Mouse (Mus musculus) midbrain, embryonic 16.5 days (tissue): ENCODE results near the gene Tomm22. TPM values are rescaled to one million over a fixed set of nuclear protein-coding genes. Genes with fewer than 3 reads are reported as not detected.
"Not testable (repeated sequence)": the region's sequence is repeated elsewhere in the genome, so short reads cannot be mapped to it uniquely, and the experiment has no call there.

Experiments used
- ATAC-seq: fragments of 200-750 bp; cut with Nextera tagmentation; 2 replicates; pipeline ENCODE4 v1.8.0; 2017; ENCODE audit warnings: moderate TSS enrichment
- H3K27ac ChIP-seq: fragments of 300-500 bp; sonication (generic); 2 replicates; pipeline ENCODE4 v1.5.1; 2014; ENCODE audit warnings: mild to moderate bottlenecking, low read length, mixed read lengths
- H3K27me3 ChIP-seq: fragments of 300-500 bp; sonication (generic); 2 replicates; pipeline ENCODE4 v1.6.1; 2014; ENCODE audit warnings: low read depth, low read length, mixed read lengths; ENCODE audit not compliant: control insufficient read depth, insufficient read depth
- H3K36me3 ChIP-seq: fragments of 300-500 bp; sonication (generic); 2 replicates; pipeline ENCODE4 v1.6.1; 2014; ENCODE audit warnings: mild to moderate bottlenecking, low read length, moderate library complexity, mixed read lengths; ENCODE audit not compliant: control insufficient read depth, insufficient read depth
- H3K4me1 ChIP-seq: fragments of 300-500 bp; sonication (generic); 2 replicates; pipeline ENCODE4 v1.6.1; 2014; ENCODE audit warnings: mild to moderate bottlenecking, low read length, mixed read lengths; ENCODE audit not compliant: control insufficient read depth, insufficient read depth
- H3K4me2 ChIP-seq: fragments of 300-500 bp; sonication (generic); 2 replicates; pipeline ENCODE4 v1.6.1; 2014; ENCODE audit warnings: mild to moderate bottlenecking, low read length, mixed read lengths
- H3K4me3 ChIP-seq: fragments of 300-500 bp; sonication (generic); 2 replicates; pipeline ENCODE4 v1.5.1; 2014; ENCODE audit warnings: low read depth, mild to moderate bottlenecking, low read length, moderate library complexity, mixed read lengths
- H3K9ac ChIP-seq: fragments of 300-500 bp; sonication (generic); 2 replicates; pipeline ENCODE4 v1.6.1; 2014; ENCODE audit warnings: low read depth, low read length, mixed read lengths
- H3K9me3 ChIP-seq: fragments of 300-500 bp; sonication (generic); replicated peaks from 2 replicates; pipeline ENCODE4 v1.6.1; 2014; ENCODE audit warnings: mild to moderate bottlenecking, low read length, mixed read lengths; ENCODE audit not compliant: control insufficient read depth, poor library complexity, severe bottlenecking
- WGBS: fragments of 180-500 bp; shearing (Covaris S2); extraction: QIAGEN DNeasy Blood & Tissue Kit; methylation state at CpG from one replicate; pipeline ENCODE4 v1.1.7; 2014; 5-methylcytosine and 5-hydroxymethylcytosine counted together
- polyA plus RNA-seq: library from polyadenylated mRNA; unstranded; fragments of >200 nt; fragmentation: Nextera tagmentation; extraction: Ambion mirVana; gene quantifications from 2 replicates; pipeline ENCODE4 v1.2.1, GENCODE M21; 2015

Tomm22 gene
- polyA plus RNA-seq, 1 experiment from 2014 or later, result 237 TPM

GRCm38 (mm10) chr15:79657837-79658530, 12.7 kb upstream of the Tomm22 start:
- H3K27me3 ChIP-seq, result no peaks in the 10 kb centered on the region
- H3K9me3 ChIP-seq, result no peaks in the 10 kb centered on the region
- H3K4me3 ChIP-seq, result peak overlapping the region; percentile 88
- WGBS, result 3% methylated on average over 16 of the region's 16 CpGs
- 0 out of 2 replicates have a peak, but pooled peaks cover 2% of the 10 kb centered on the region for H3K36me3 ChIP-seq
- no peak for ATAC-seq
- H3K4me2 ChIP-seq, result peak overlapping the region; percentile 87
- H3K4me1 ChIP-seq, result peaks cover 10% of the 10 kb centered on the region
- peak overlapping the region; percentile 99 for H3K27ac ChIP-seq
- H3K9ac ChIP-seq, result peak overlapping the region; percentile 92

GRCm38 (mm10) chr15:79658531-79659375, 11.9 kb upstream of the Tomm22 start, which contains the start of the genes Fam227a and Cby1:
Gene Fam227a, minus strand, starts transcription at chr15:79658956.
Gene Cby1, plus strand, starts transcription at chr15:79659199.
- Histone ChIP-seq H3K9me3 (no peaks in the 10 kb centered on the region), H3K27me3 (no peaks in the 10 kb centered on the region), H3K36me3 (0 out of 2 replicates have a peak, but pooled peaks cover 2% of the 10 kb centered on the region), H3K4me1 (peaks cover 10% of the 10 kb centered on the region), H3K27ac (peak within 1 kb of the TSS; percentile 99), H3K4me3 (peak within 1 kb of the TSS; percentile 88), H3K9ac (peak within 1 kb of the TSS; percentile 92), H3K4me2 (peak within 1 kb of the TSS; percentile 87)
- peak; percentile 89 for ATAC-seq
- WGBS, result under 1% methylated on average over 55 of the region's 55 CpGs

- H3K9ac ChIP-seq, result no peak overlapping the region
- ATAC-seq, result no peak
- peaks cover 12% of the 10 kb centered on the region for H3K36me3 ChIP-seq
- no peak overlapping the region for H3K4me2 ChIP-seq
- H3K27ac ChIP-seq, result no peak overlapping the region
- H3K9me3 ChIP-seq, result no peaks in the 10 kb centered on the region
- no peak overlapping the region for H3K4me3 ChIP-seq
- no peaks in the 10 kb centered on the region for H3K27me3 ChIP-seq
- H3K4me1 ChIP-seq, result peaks cover 10% of the 10 kb centered on the region
- 75% methylated on average over 4 of the region's 4 CpGs for WGBS
Observed at GRCm38 (mm10) chr15:79661852-79662251, 8.8 kb upstream of the Tomm22 start.

GRCm38 (mm10) chr15:79664666-79665065, 6.0 kb upstream of the Tomm22 start:
- 90% methylated on average over 8 of the region's 8 CpGs for WGBS
- Histone ChIP-seq H3K27me3 (no peaks in the 10 kb centered on the region), H3K4me1 (peaks cover 5% of the 10 kb centered on the region), H3K9ac (no peak overlapping the region), H3K9me3 (no peaks in the 10 kb centered on the region), H3K27ac (no peak overlapping the region), H3K4me3 (no peak overlapping the region), H3K4me2 (no peak overlapping the region), H3K36me3 (peaks cover 19% of the 10 kb centered on the region)
- no peak for ATAC-seq

- no peak for ATAC-seq
- Histone ChIP-seq H3K27me3 (no peaks in the 10 kb centered on the region), H3K27ac (no peak overlapping the region), H3K9me3 (no peaks in the 10 kb centered on the region), H3K4me2 (no peak overlapping the region), H3K4me1 (peaks cover 6% of the 10 kb centered on the region), H3K36me3 (peaks cover 22% of the 10 kb centered on the region), H3K4me3 (no peak overlapping the region), H3K9ac (no peak overlapping the region)
- 74% methylated on average over 10 of the region's 10 CpGs for WGBS
Observed at GRCm38 (mm10) chr15:79669195-79669594, 1.5 kb upstream of the Tomm22 start.

- H3K9me3 ChIP-seq, result no peaks in the 10 kb centered on the region
- H3K4me1 ChIP-seq, result peaks cover 6% of the 10 kb centered on the region
- peak overlapping the region; percentile 82 for H3K4me3 ChIP-seq
- H3K36me3 ChIP-seq, result peaks cover 27% of the 10 kb centered on the region
- H3K27me3 ChIP-seq, result no peaks in the 10 kb centered on the region
- ATAC-seq, result peak; percentile 66
- WGBS, result under 1% methylated on average over 35 of the region's 37 CpGs
- H3K9ac ChIP-seq, result peak overlapping the region; percentile 79
- H3K27ac ChIP-seq, result peak overlapping the region; percentile 53
- H3K4me2 ChIP-seq, result peak overlapping the region; percentile 78
Observed at GRCm38 (mm10) chr15:79670972-79671299, 275 bp downstream of the Tomm22 start.

- H3K4me3 ChIP-seq, result peak overlapping the region; percentile 82; the same call in 1 of the 2 replicates
Observed at GRCm38 (mm10) chr15:79671828-79672348, 1.2 kb downstream of the Tomm22 start.

GRCm38 (mm10) chr15:79677936-79678335, 7.3 kb downstream of the Tomm22 start:
- no peak for ATAC-seq
- Histone ChIP-seq H3K9me3 (no peaks in the 10 kb centered on the region), H3K36me3 (peaks cover 13% of the 10 kb centered on the region), H3K27me3 (no peaks in the 10 kb centered on the region), H3K4me2 (no peak overlapping the region), H3K4me1 (peaks cover 11% of the 10 kb centered on the region), H3K9ac (no peak overlapping the region), H3K27ac (no peak overlapping the region), H3K4me3 (no peak overlapping the region)
- WGBS, result 91% methylated on average over 2 of the region's 2 CpGs

More at GRCm38 (mm10) chr15:79671828-79672348, 1.2 kb downstream of the Tomm22 start:
- Histone ChIP-seq H3K4me2 (peak overlapping the region; percentile 78), H3K36me3 (peaks cover 20% of the 10 kb centered on the region)
- H3K27me3 ChIP-seq, H3K27ac ChIP-seq, H3K9me3 ChIP-seq, H3K4me1 ChIP-seq, H3K9ac ChIP-seq, ATAC-seq: not testable (repeated sequence)
- 85% methylated on average over 11 of the region's 11 CpGs for WGBS
